Mouse (Mus musculus) spleen, postnatal 36 days (tissue): ENCODE measurements around the gene Gm13199.

Experiments used
- DNase-seq, 2 experiments: peaks; one replicate each; pipeline ENCODE4 v3.0.0; 2022; ENCODE audit warnings: low spot score in 2 of 2, mixed read lengths in 1 of 2

Gm13199 gene

GRCm38 (mm10) chr2:5862834-5863233, at the start of gene Gm13199:
Gene Gm13199 (minus strand): TSS chr2:5862934.
- no peak for DNase-seq

GRCm38 (mm10) chr2:5911282-5911965, 48.7 kb upstream of the Gm13199 start:
- DNase-seq, result no peak

- peak; percentile 15 to 35 for DNase-seq
Measured at GRCm38 (mm10) chr2:5906625-5907024, 43.9 kb upstream of the Gm13199 start.

GRCm38 (mm10) chr2:5906092-5906491, 43.4 kb upstream of the Gm13199 start:
- no peak for DNase-seq

- peak; percentile 21 to 35 for DNase-seq
Measured at GRCm38 (mm10) chr2:5900145-5900544, 37.4 kb upstream of the Gm13199 start.

GRCm38 (mm10) chr2:5894843-5895570, 32.3 kb upstream of the Gm13199 start, which contains the start of gene Sec61a2:
Gene Sec61a2 (minus strand): TSS chr2:5895432.
- DNase-seq, result peak; percentile 97 to 98

- no peak for DNase-seq
Measured at GRCm38 (mm10) chr2:5894296-5894695, 31.6 kb upstream of the Gm13199 start.

GRCm38 (mm10) chr2:5889412-5889811, 26.7 kb upstream of the Gm13199 start:
- DNase-seq, result no peak

- no peak for DNase-seq
Measured at GRCm38 (mm10) chr2:5888865-5889264, 26.1 kb upstream of the Gm13199 start.

GRCm38 (mm10) chr2:5877446-5877845, 14.7 kb upstream of the Gm13199 start:
- no peak for DNase-seq

GRCm38 (mm10) chr2:5869746-5870145, 7.0 kb upstream of the Gm13199 start:
- no peak for DNase-seq

GRCm38 (mm10) chr2:5867681-5868080, 4.9 kb upstream of the Gm13199 start:
- DNase-seq, result no peak

- no peak for DNase-seq
Measured at GRCm38 (mm10) chr2:5851866-5852265, 10.9 kb downstream of the Gm13199 start.

GRCm38 (mm10) chr2:5851116-5851515, 11.6 kb downstream of the Gm13199 start:
- no peak for DNase-seq

- DNase-seq, result no peak
Measured at GRCm38 (mm10) chr2:5845826-5846225, 16.9 kb downstream of the Gm13199 start.

GRCm38 (mm10) chr2:5844873-5845631, 17.7 kb downstream of the Gm13199 start, which contains the start of the genes Nudt5 and Cdc123:
Gene Nudt5 (plus strand): TSS chr2:5845019.
Gene Cdc123 (minus strand): TSS chr2:5845164.
- DNase-seq, result peak; percentile 83 to 86

GRCm38 (mm10) chr2:5844181-5844872, 18.4 kb downstream of the Gm13199 start:
- DNase-seq, result peak in 1 of 2 experiments; percentile 5

GRCm38 (mm10) chr2:5840815-5841214, 21.9 kb downstream of the Gm13199 start:
- DNase-seq, result no peak

GRCm38 (mm10) chr2:5825265-5825913, 37.3 kb downstream of the Gm13199 start:
- no peak for DNase-seq

GRCm38 (mm10) chr2:5824685-5825084, 38.0 kb downstream of the Gm13199 start:
- peak in 1 of 2 experiments; percentile 22 for DNase-seq

- no peak for DNase-seq
Measured at GRCm38 (mm10) chr2:5824213-5824612, 38.5 kb downstream of the Gm13199 start.
